Mouse (Mus musculus): ENCODE measurements around the gene Tmem81. TPM values are rescaled to one million over a fixed set of nuclear protein-coding genes. Genes with fewer than 3 reads are reported as not detected.

Gene Tmem81
- polyA plus RNA-seq, 1 experiment = 1.9 TPM

DNA sequence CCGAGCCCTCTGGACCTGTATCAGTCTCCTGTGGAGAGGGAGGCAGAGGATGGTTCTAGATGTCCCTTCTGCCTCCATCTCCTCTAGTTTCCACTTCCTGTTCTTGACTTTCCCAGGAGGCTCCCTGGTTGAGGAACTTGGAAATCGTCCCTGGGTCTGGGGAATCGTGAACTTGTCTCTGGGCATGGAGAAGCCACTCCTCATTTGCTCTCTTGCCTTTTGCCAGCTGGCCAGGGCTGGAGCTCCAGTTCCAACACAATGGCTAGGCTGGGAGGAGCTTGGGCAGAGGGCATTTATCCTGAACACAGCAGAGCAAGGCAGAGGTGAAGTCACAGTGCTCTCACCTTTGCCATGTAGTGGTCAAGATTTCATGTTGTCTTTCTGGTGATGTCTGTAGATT is 30.4 kb downstream of the Tmem81 start:
- no peak for TF ChIP-seq E2F4 (IDR thresholded peaks at IDR 0.05; ENCODE audit: insufficient read depth)
- TF ChIP-seq TCF12 (IDR thresholded peaks at IDR 0.05; ENCODE audit: insufficient read depth, poor library complexity, severe bottlenecking) = no peak
- no peak for TF ChIP-seq TCF3 (IDR thresholded peaks at IDR 0.05; ENCODE audit: insufficient read length, low read depth)
- no peak for TF ChIP-seq MAX (IDR thresholded peaks at IDR 0.05; ENCODE audit: low read depth)
- TF ChIP-seq SRF (IDR thresholded peaks at IDR 0.05; ENCODE audit: control insufficient read depth, insufficient read length, low read depth) = no peak
- no peak for TF ChIP-seq CEBPB (IDR thresholded peaks at IDR 0.05; ENCODE audit: insufficient read depth, poor library complexity, severe bottlenecking)
- no peak for TF ChIP-seq POLR2A (IDR thresholded peaks at IDR 0.05; ENCODE audit: insufficient read length, low read depth)
- no peak for TF ChIP-seq MYOD1 (IDR thresholded peaks at IDR 0.05; ENCODE audit: control insufficient read depth in 1 of 3, insufficient read length in 2 of 3, low read depth in 2 of 3)
- TF ChIP-seq REST (IDR thresholded peaks at IDR 0.05; ENCODE audit: insufficient read depth, insufficient read length) = no peak
- TF ChIP-seq POLR2AphosphoS2 (IDR thresholded peaks at IDR 0.05; ENCODE audit: insufficient read length, low read depth) = no peak
- no peak for TF ChIP-seq MYOG (IDR thresholded peaks at IDR 0.05; ENCODE audit: control insufficient read depth in 1 of 3, insufficient read depth in 1 of 3, insufficient read length in 2 of 3, low read depth in 2 of 3)
- TF ChIP-seq USF1 (IDR thresholded peaks at IDR 0.05; ENCODE audit: low read depth) = no peak
- Histone ChIP-seq H3K27me3 (ENCODE audit: control insufficient read depth, insufficient read depth, insufficient read length) (peaks cover 93% of the 10 kb centered on the region), H3K36me3 (ENCODE audit: control insufficient read depth, insufficient read depth) (no peaks in the 10 kb centered on the region), H3K79me2 (ENCODE audit: control insufficient read depth, insufficient read depth) (no peaks in the 10 kb centered on the region), H3ac (ENCODE audit: control insufficient read depth, insufficient read length) (no peak overlapping the region), H3K4me2 (ENCODE audit: low read depth) (no peak overlapping the region), H3K4me3 (no peak overlapping the region)

DNA sequence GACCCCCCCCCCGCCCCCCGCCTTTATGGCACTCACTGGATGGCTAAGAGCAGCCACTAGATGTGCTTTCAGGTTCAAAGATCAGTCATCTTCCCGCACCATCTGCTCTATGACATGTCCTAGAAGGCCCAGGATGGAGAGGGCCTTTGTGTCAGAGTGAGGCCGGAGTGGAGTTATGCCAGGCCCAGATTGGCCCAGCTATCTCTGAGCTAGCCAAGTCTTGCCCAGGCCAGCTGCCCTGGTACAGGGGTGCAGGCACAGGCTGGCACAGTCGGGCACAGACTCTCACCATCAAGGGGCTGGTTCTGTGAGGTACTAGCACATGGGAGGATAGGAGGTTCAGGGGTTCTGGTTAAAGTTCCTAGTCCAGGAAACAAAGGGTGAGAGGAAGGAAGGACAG is 31.7 kb downstream of the Tmem81 start:
- no peak overlapping the region for H3ac ChIP-seq (ENCODE audit: control insufficient read depth, insufficient read length)
- H3K27me3 ChIP-seq (ENCODE audit: control insufficient read depth, insufficient read depth, insufficient read length) = peaks cover 93% of the 10 kb centered on the region
- TF ChIP-seq MYOG (IDR thresholded peaks at IDR 0.05; ENCODE audit: control insufficient read depth in 1 of 3, insufficient read depth in 1 of 3, insufficient read length in 2 of 3, low read depth in 2 of 3) = no peak
- no peak for TF ChIP-seq USF1 (IDR thresholded peaks at IDR 0.05; ENCODE audit: low read depth)
- TF ChIP-seq SRF (IDR thresholded peaks at IDR 0.05; ENCODE audit: control insufficient read depth, insufficient read length, low read depth) = no peak
- TF ChIP-seq POLR2A (IDR thresholded peaks at IDR 0.05; ENCODE audit: insufficient read length, low read depth) = no peak
- H3K4me3 ChIP-seq = no peak overlapping the region
- no peaks in the 10 kb centered on the region for H3K79me2 ChIP-seq (ENCODE audit: control insufficient read depth, insufficient read depth)
- no peak overlapping the region for H3K4me2 ChIP-seq (ENCODE audit: low read depth)
- no peaks in the 10 kb centered on the region for H3K36me3 ChIP-seq (ENCODE audit: control insufficient read depth, insufficient read depth)

DNA sequence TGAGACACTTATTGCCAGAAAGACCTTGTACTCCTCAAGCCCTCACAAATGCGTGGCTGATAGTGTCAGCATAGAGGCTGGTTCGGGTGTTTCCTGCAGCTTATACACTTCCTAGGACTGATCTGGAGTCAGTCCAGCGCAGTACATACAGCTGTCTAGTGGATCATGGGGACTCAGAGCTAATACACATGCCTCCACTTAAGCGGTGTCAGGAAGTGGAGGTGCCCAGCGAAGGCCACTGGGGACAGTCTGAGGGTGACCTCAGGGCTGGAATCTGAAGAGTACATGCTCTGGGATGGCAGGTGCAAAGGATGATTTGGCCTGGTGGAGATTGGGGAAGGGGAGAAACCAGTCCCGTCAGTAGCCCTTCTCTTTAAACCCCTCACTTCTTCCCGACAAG is 34.7 kb downstream of the Tmem81 start:
- H3K4me3 ChIP-seq = no peak overlapping the region
- no peak overlapping the region for H3K4me2 ChIP-seq (ENCODE audit: low read depth)
- no peaks in the 10 kb centered on the region for H3K79me2 ChIP-seq (ENCODE audit: control insufficient read depth, insufficient read depth)
- H3K36me3 ChIP-seq (ENCODE audit: control insufficient read depth, insufficient read depth) = no peaks in the 10 kb centered on the region
- peaks cover 86% of the 10 kb centered on the region for H3K27me3 ChIP-seq (ENCODE audit: control insufficient read depth, insufficient read depth, insufficient read length)
- TF ChIP-seq MYOG (IDR thresholded peaks at IDR 0.05; ENCODE audit: control insufficient read depth in 1 of 3, insufficient read depth in 1 of 3, insufficient read length in 2 of 3, low read depth in 2 of 3) (no peak), USF1 (IDR thresholded peaks at IDR 0.05; ENCODE audit: low read depth) (no peak)
- no peak overlapping the region for H3ac ChIP-seq (ENCODE audit: control insufficient read depth, insufficient read length)

DNA sequence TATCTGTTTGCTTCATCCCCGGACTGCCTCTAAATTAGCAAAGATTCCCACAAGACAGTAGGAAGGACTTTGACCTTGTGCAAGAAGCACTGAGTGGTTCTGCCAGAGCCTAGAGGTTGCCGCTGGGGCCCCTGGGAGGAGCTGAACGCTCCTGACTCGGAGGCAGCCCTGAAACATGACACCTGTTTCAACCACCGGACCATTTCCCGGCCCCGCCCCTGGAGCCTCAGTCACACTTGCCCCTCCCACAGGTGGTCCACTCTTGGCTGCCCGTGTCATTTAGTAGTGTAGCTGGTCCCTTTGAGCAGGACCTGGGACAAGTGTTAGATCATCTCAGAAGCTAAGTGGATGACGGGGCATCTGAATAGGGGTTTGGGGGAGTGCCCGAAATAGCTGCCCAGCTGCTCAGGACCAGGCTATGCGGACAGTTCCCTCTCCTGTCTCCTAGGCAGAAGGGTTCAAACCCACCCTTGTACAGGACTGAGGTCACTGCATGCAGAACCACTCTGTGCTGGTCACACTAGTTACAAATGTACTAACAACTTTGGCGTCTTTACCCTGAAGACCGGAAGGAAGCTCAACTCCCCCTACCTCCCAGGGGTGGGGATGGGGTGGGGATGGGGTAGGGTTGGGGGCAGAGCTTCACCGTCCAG is 35.3 kb downstream of the Tmem81 start:
- no peak for TF ChIP-seq CEBPB (IDR thresholded peaks at IDR 0.05; ENCODE audit: insufficient read depth, poor library complexity, severe bottlenecking)
- no peak for TF ChIP-seq MYOD1 (IDR thresholded peaks at IDR 0.05; ENCODE audit: control insufficient read depth in 1 of 3, insufficient read length in 2 of 3, low read depth in 2 of 3)
- peak; percentile 34 for TF ChIP-seq REST (IDR thresholded peaks at IDR 0.05; ENCODE audit: insufficient read depth, insufficient read length)
- no peak for TF ChIP-seq TCF3 (IDR thresholded peaks at IDR 0.05; ENCODE audit: insufficient read length, low read depth)
- TF ChIP-seq TCF12 (IDR thresholded peaks at IDR 0.05; ENCODE audit: insufficient read depth, poor library complexity, severe bottlenecking) = no peak
- no peak for TF ChIP-seq E2F4 (IDR thresholded peaks at IDR 0.05; ENCODE audit: insufficient read depth)
- no peak for TF ChIP-seq POLR2AphosphoS2 (IDR thresholded peaks at IDR 0.05; ENCODE audit: insufficient read length, low read depth)
- Histone ChIP-seq H3K4me2 (ENCODE audit: low read depth) (no peak overlapping the region), H3K36me3 (ENCODE audit: control insufficient read depth, insufficient read depth) (no peaks in the 10 kb centered on the region), H3K4me3 (no peak overlapping the region), H3K27me3 (ENCODE audit: control insufficient read depth, insufficient read depth, insufficient read length) (peaks cover 84% of the 10 kb centered on the region), H3K79me2 (ENCODE audit: control insufficient read depth, insufficient read depth) (no peaks in the 10 kb centered on the region), H3ac (ENCODE audit: control insufficient read depth, insufficient read length) (no peak overlapping the region)

DNA sequence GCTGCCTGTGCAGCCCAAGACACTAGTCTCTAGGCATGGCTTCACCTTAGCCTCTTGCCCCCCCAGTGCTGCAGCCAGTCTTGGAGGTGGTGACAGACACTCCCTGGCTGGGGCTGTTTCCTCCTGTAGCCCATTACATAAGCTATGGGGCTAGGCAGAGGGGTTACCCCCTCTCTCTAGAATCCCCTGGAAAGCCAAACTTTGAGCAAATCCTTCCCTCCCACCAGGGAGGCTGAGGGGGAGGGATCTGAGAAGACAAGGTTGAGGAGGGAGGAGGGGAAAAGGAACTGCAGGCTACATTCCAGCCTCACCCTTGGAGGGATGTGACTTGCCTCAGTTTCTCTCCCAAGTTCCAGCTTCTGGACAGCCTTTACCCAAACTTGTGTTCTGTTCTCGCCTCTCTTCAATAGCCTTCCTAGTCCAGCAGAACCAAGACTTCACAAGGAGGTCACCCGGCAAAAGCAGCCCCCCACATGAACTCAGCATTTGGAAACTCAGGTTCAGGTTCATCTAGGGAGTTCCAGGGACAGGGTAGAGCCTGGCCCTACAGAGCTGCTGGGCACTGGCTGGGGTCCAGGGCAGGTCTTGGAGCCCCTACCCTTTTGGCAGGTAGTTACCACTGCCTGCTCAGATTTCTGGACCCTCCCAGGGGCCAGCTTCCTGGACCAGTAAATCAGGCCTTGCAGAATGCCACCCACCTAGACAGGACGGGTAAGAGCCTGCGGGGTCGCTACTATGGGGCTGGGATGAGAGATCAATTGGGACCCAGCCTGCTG is 36.0 kb downstream of the Tmem81 start:
- Histone ChIP-seq H3K36me3 (ENCODE audit: control insufficient read depth, insufficient read depth) (no peaks in the 10 kb centered on the region), H3K4me3 (no peak overlapping the region), H3K27me3 (ENCODE audit: control insufficient read depth, insufficient read depth, insufficient read length) (peaks cover 80% of the 10 kb centered on the region), H3K79me2 (ENCODE audit: control insufficient read depth, insufficient read depth) (no peaks in the 10 kb centered on the region), H3K4me2 (ENCODE audit: low read depth) (no peak overlapping the region), H3ac (ENCODE audit: control insufficient read depth, insufficient read length) (no peak overlapping the region)
- TF ChIP-seq REST (IDR thresholded peaks at IDR 0.05; ENCODE audit: insufficient read depth, insufficient read length) (no peak), POLR2AphosphoS2 (IDR thresholded peaks at IDR 0.05; ENCODE audit: insufficient read length, low read depth) (no peak), TCF12 (IDR thresholded peaks at IDR 0.05; ENCODE audit: insufficient read depth, poor library complexity, severe bottlenecking) (no peak), USF1 (IDR thresholded peaks at IDR 0.05; ENCODE audit: low read depth) (no peak), CEBPB (IDR thresholded peaks at IDR 0.05; ENCODE audit: insufficient read depth, poor library complexity, severe bottlenecking) (no peak), SRF (IDR thresholded peaks at IDR 0.05; ENCODE audit: control insufficient read depth, insufficient read length, low read depth) (no peak), MAX (IDR thresholded peaks at IDR 0.05; ENCODE audit: low read depth) (no peak), TCF3 (IDR thresholded peaks at IDR 0.05; ENCODE audit: insufficient read length, low read depth) (no peak), MYOD1 (IDR thresholded peaks at IDR 0.05; ENCODE audit: control insufficient read depth in 1 of 3, insufficient read length in 2 of 3, low read depth in 2 of 3) (no peak), E2F4 (IDR thresholded peaks at IDR 0.05; ENCODE audit: insufficient read depth) (no peak), POLR2A (IDR thresholded peaks at IDR 0.05; ENCODE audit: insufficient read length, low read depth) (no peak), MYOG (IDR thresholded peaks at IDR 0.05; ENCODE audit: control insufficient read depth in 1 of 3, insufficient read depth in 1 of 3, insufficient read length in 2 of 3, low read depth in 2 of 3) (no peak)
